Mouse (Mus musculus) gastrocnemius, postnatal 25 days (tissue): ENCODE results near the gene 2010300C02Rik. TPM values are rescaled to one million over a fixed set of nuclear protein-coding genes. Genes with fewer than 3 reads are reported as not detected.

ENCODE experiments used
- DNase-seq: peaks from one replicate; pipeline ENCODE4 v3.0.0; 2022
- total RNA-seq, 2 experiments: library from RNA; stranded (reverse); gene quantifications; 1 replicate in 1 of 2; 2 replicates in 1 of 2; pipeline ENCODE4 v1.2.3; 2021

2010300C02Rik gene
- total RNA-seq, 2 experiments from 2014 or later: 0.13 to 0.24 TPM

DNA sequence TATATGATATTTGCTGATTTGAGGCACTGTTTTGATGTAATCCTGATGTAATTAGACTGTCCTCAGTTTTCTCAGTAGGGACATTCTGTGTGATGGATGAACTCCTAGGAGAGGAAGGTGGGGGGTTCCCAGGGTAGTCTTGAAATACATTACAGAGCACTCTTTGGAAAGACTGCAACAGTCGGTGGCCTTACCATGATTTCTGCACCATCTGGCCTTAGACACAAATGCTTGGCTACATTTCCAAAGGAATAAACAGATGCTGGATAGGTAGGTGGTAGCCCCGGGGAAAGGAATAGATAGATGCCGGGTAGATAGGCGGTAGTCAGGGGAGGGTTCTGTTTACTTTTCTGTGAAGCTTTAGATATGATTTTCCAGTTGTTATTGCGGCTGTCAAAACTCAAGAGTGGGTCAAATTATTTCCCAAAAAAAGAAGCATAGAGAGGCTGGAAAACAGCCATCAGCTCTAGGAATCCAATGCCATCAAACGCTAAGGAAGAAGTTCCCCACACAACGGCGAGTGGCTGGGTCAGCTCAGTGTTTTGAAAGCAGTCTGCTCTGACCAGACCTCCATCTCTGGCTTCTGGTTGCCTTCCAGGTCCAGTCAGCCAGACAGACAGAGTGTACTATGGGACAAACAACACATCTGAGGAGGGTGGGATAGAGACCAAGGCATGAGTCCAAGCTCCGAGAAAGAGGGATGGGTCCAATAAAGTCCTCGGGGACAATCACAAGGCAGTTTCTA, 147.2 kb downstream of the 2010300C02Rik start:
- no peak for DNase-seq

DNA sequence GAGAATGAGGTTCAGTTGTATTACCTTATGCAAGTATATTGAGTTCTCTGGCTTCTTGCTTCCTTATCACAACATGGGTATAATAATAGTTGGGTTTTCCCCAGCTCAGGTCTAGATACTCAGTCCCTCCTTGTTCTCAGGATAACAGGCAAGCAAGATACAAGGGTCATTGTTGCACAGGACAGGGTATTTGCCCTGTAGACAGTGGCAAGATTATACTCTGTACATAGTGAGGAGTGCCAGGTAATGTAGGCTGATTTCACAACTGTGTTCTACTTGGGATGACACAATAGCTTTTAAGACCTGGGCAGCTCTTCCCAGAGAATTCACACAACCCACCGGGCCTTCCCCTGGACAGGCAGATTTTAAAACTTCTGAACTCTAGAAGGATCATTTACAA, 151.5 kb downstream of the 2010300C02Rik start:
- DNase-seq: no peak

DNA sequence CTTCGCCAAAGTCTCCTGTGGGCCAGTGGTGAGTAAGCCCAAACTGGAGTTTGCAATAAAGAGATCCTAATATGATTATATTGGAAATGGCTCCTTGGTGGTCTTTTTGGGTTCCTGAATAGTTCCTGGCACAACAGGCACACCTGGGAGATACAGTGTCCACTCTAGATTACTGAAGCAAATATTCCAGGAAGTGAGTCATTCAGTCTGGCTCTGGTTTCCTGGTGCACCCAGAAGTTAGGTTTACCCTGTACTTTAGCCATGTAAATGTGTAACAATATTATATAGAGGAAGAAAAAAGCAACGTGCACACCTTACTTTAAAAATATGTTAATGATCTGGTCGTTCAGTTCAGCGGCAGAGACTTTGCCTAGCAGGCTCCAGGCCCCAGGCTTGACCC, 153.1 kb downstream of the 2010300C02Rik start:
- DNase-seq: no peak

DNA sequence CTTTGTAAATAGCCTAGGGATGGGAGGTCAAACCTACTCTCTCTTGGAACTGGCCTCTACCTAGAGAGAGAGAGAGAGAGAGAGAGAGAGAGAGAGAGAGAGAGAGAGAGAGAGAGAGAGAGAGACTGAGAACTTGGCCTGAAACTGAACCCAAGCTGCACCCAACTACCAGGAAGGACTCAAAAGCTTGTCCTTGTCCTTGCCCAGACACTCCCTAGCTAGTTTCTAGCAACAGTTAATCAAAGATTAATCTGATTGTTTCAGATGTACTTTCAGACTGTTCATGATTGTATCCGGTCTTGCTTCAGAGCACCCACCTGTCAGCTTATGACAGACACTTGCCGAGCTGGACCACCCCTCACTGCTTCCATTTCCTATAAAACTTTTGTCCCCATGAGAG, 153.5 kb downstream of the 2010300C02Rik start:
- no peak for DNase-seq

DNA sequence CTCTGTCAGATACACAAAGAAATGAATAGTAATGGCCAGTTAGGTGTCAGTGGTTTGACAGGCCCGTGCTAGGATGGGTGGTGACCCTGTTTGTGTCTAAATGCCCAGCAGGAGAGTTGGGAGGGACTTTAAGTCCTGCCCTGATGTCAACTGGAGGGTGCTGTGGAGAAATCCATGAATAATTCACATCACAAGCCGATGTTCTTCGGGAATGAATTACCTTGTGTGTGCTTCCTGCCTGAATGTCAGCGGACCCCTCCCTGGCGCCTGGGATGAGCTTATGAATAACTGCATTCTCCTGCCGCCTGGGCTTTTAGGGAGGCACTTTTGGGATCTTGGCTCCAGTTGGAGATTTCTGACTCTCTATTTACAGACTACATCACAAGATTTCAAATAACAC, 154.5 kb downstream of the 2010300C02Rik start:
- no peak for DNase-seq

DNA sequence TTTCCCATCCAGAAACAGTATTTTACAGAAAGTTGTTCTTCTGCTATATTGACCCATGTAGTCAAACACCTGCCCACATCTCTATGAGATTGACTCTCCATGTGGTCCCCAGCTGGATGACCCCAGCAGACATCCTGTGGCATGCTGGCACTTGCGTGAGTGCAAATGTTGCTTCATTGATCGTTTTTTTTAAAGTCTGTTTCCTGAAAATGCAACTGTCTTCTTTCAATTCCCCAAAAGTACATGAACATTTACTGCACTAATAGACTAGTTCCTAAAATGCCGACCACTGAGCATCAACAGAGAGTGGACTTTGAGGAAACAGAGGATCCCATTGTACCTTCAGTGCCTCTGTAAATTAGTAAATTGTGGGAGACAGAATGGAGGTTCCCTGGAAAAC, 157.9 kb downstream of the 2010300C02Rik start:
- no peak for DNase-seq

Other genes with a start within 250 kb of the 2010300C02Rik start
- 1 to 10 TPM; 3.5 to 4.6 TPM for gene Mgat4a, start 179.1 kb downstream of the 2010300C02Rik start, total RNA-seq
- gene Tsga10, start 146.3 kb upstream of the 2010300C02Rik start, total RNA-seq: 1 to 10 TPM; 3.9 to 4.0 TPM
- gene Lipt1, start 151.7 kb upstream of the 2010300C02Rik start, total RNA-seq: 1 to 10 TPM; 6.1 to 6.8 TPM
- 1 to 10 TPM; 2.5 to 3.0 TPM for gene Mitd1, start 170.3 kb upstream of the 2010300C02Rik start, total RNA-seq
- 100 to 1,000 TPM; 240 to 251 TPM for gene Mrpl30, start 170.4 kb upstream of the 2010300C02Rik start, total RNA-seq
- gene Lyg2, start 196.4 kb upstream of the 2010300C02Rik start, total RNA-seq: not detected
- not detected for gene Lyg1, start 237.7 kb upstream of the 2010300C02Rik start, total RNA-seq